Comparison of ENCODE assay signal across 15 mouse cellular contexts in genomic region chr6:43354562-43355241, GRCm38 (mm10). TPM values are rescaled to one million over a fixed set of nuclear protein-coding genes. Genes with fewer than 3 reads are reported as not detected.
A peak's percentile ranks its signal among the peaks of the same experiment; 100 is the strongest.
DNase-seq lines count a peak whose midpoint lies in the region; ATAC-seq and TF ChIP-seq lines count a peak whose summit lies in the region.
"Had no signal": no experiment of that assay in that cellular context is flagged by ENCODE, and none has a peak within 500 bp of the region (broad histone marks: within the 10 kb centered on the region; RNA-seq: fewer than 3 reads in every experiment).

No protein-coding gene starts in this region.

- H3K36me3 ChIP-seq in kidney, embryonic 14.5 days (ENCODE audit: control insufficient read depth, insufficient read depth, low read length): no peaks in the 10 kb centered on the region
- H3K36me3 ChIP-seq in G1E (replicated peaks): no peaks in the 10 kb centered on the region
- H3K36me3 ChIP-seq in liver, embryonic 14.5 days (replicated peaks; ENCODE audit: control insufficient read depth, insufficient read depth, low read depth): no peaks in the 10 kb centered on the region
- H3K36me3 ChIP-seq: limb, embryonic 12.5 days had no signal

- no peak overlapping the region for H3K4me3 ChIP-seq in kidney, embryonic 14.5 days (ENCODE audit: low read length)
- H3K4me3 ChIP-seq in G1E (ENCODE audit: low read depth, low read length): peak overlapping the region; percentile 14; the same call in 1 of the 2 replicates
- H3K4me3 ChIP-seq in liver, embryonic 14.5 days (ENCODE audit: insufficient read depth in 1 of 2, low read depth in 2 of 2, low read length in 2 of 2): no peak overlapping the region
- H3K4me3 ChIP-seq: limb, embryonic 12.5 days had no signal

- H3K27me3 ChIP-seq in kidney, embryonic 14.5 days (ENCODE audit: control insufficient read depth, insufficient read depth, low read length): no peaks in the 10 kb centered on the region
- no peaks in the 10 kb centered on the region for H3K27me3 ChIP-seq in G1E (ENCODE audit: insufficient read depth, low read length)
- H3K27me3 ChIP-seq in liver, embryonic 14.5 days (ENCODE audit: control insufficient read depth, insufficient read depth, low read length): no peaks in the 10 kb centered on the region

- 0 out of 2 replicates have a peak, but pooled peaks cover 3% of the 10 kb centered on the region for H3K4me1 ChIP-seq in kidney, embryonic 14.5 days (ENCODE audit: control insufficient read depth, insufficient read depth, low read length)
- peaks cover 11% of the 10 kb centered on the region for H3K4me1 ChIP-seq in G1E (ENCODE audit: insufficient read depth, low read depth, low read length)
- peaks cover 4 to 7% of the 10 kb centered on the region in 2 experiments for H3K4me1 ChIP-seq in liver, embryonic 14.5 days (replicated peaks; ENCODE audit: control insufficient read depth in 2 of 2, insufficient read depth in 2 of 2, low read length in 1 of 2)
- H3K4me1 ChIP-seq: limb, embryonic 12.5 days had no signal

- no peaks in the 10 kb centered on the region for H3K9me3 ChIP-seq in kidney, embryonic 14.5 days (ENCODE audit: control insufficient read depth, low read length)
- H3K9me3 ChIP-seq in G1E (replicated peaks): no peaks in the 10 kb centered on the region
- no peaks in the 10 kb centered on the region for H3K9me3 ChIP-seq in liver, embryonic 14.5 days (ENCODE audit: control insufficient read depth, low read length)
- H3K9me3 ChIP-seq: limb, embryonic 12.5 days had no signal

- TF ChIP-seq CTCF in G1E (IDR thresholded peaks at IDR 0.05; ENCODE audit: low read depth, low read length): no peak
- TF ChIP-seq CTCF in liver, embryonic 14.5 days (IDR thresholded peaks at IDR 0.05; ENCODE audit: low read depth): no peak

- peak; percentile 31; the same call in 1 of the 2 replicates for ATAC-seq in cerebellum, adult (ENCODE audit: insufficient number of reproducible peaks, low FRiP score, low TSS enrichment)
- peak; percentile 94 for ATAC-seq in kidney, embryonic 14.5 days (ENCODE audit: low FRiP score, low TSS enrichment)
- peak; percentile 49 for ATAC-seq in G1E (ENCODE audit: extremely low read depth, insufficient number of reproducible peaks, low FRiP score, poor library complexity, severe bottlenecking)
- peak; percentile 78 for ATAC-seq in liver, embryonic 14.5 days (ENCODE audit: insufficient read depth)

- no peak overlapping the region for H3K4me2 ChIP-seq in kidney, embryonic 14.5 days (replicated peaks; ENCODE audit: low read depth, low read length)
- H3K4me2 ChIP-seq in liver, embryonic 14.5 days (ENCODE audit: low read depth): peak overlapping the region; percentile 45
- H3K4me2 ChIP-seq: limb, embryonic 12.5 days had no signal

- no peak for TF ChIP-seq EP300 in liver, embryonic 14.5 days (IDR thresholded peaks at IDR 0.05; ENCODE audit: low read depth)

- 55% methylated on average over 9 of the region's 9 CpGs for WGBS in kidney, embryonic 14.5 days
- 22% methylated on average over 9 of the region's 9 CpGs for WGBS in liver, embryonic 14.5 days (ENCODE audit: insufficient replicate concordance)

- no peak overlapping the region for H3K9ac ChIP-seq in kidney, embryonic 14.5 days (ENCODE audit: low read depth, low read length)
- H3K9ac ChIP-seq in liver, embryonic 14.5 days (replicated peaks): no peak overlapping the region
- H3K9ac ChIP-seq: limb, embryonic 12.5 days had no signal

- no peak overlapping the region for H3K27ac ChIP-seq in kidney, embryonic 14.5 days (ENCODE audit: low read depth, low read length)
- H3K27ac ChIP-seq in liver, embryonic 14.5 days: no peak overlapping the region
- H3K27ac ChIP-seq: limb, embryonic 12.5 days had no signal

- no peak for DNase-seq in cerebellum, adult 11 months
- no peak for DNase-seq in kidney, postnatal 10 days
- DNase-seq in G1E (ENCODE audit: low spot score): no peak
- peak in 2 of 3 experiments; percentile 37 to 42 for DNase-seq in liver, embryonic 14.5 days (ENCODE audit: low read depth in 3 of 3, low spot score in 3 of 3)
- no peak for DNase-seq in T-cell, adult 2 months (ENCODE audit: low spot score)
- DNase-seq in frontal cortex, postnatal 36 days (ENCODE audit: low spot score in 2 of 2): no peak
- DNase-seq: adrenal gland, postnatal 25 days; cerebellum, postnatal 14 days; gastrocnemius, postnatal 25 days; layer of hippocampus, adult 9-11 months; thymus, postnatal 14 days had no signal

RNA-seq across cellular contexts. Expression of gene Nobox, which starts 45.3 kb away (rescaled TPM):
- polyA plus RNA-seq in kidney, embryonic 14.5 days (2014; fragmentation: Nextera tagmentation; extraction: Ambion mirVana): 0.20 TPM in 1 of 2 replicates, not detected in the other
- total RNA-seq in G1E (2014; fragmentation: Nextera tagmentation) (not detected in 2 replicates), G1E (2017) (not detected in 2 replicates)
- 0.02 TPM in 1 of 2 replicates, not detected in the other for polyA plus RNA-seq in G1E (2012)
- 0.03 TPM in 1 of 2 replicates, not detected in the other for polyA plus RNA-seq in liver, embryonic 14.5 days (2012; rRNA removed)
- polyA plus RNA-seq in liver, embryonic 14.5 days (2014; fragmentation: Nextera tagmentation; extraction: Ambion mirVana): not detected in 2 replicates
- total RNA-seq: adrenal gland, postnatal 25 days; gastrocnemius, postnatal 25 days had no signal
- polyA plus RNA-seq: intestine, embryonic 14.5 days; limb, embryonic 12.5 days had no signal

Comparison
In these comparisons a context has a peak if more than half of its experiments do, and no peak if none do; other contexts are left out.
1. ATAC-seq: peak in every context shown above with its lines; median percentile 94 in kidney, embryonic 14.5 days; 78 in liver, embryonic 14.5 days; 49 in G1E; 31 in cerebellum, adult.
2. DNase-seq: peak in liver, embryonic 14.5 days (2 of 3); none in cerebellum, adult 11 months (single experiment), kidney, postnatal 10 days (single experiment), G1E (single experiment), T-cell, adult 2 months (single experiment) and frontal cortex, postnatal 36 days (0 of 2).